Mouse (Mus musculus): ENCODE measurements around the gene Gna13. TPM values are rescaled to one million over a fixed set of nuclear protein-coding genes. Genes with fewer than 3 reads are reported as not detected.

Gna13 gene
- total RNA-seq, 4 experiments from 2014 or later: 25.4 to 29.3 (median 27.4) TPM

DNA sequence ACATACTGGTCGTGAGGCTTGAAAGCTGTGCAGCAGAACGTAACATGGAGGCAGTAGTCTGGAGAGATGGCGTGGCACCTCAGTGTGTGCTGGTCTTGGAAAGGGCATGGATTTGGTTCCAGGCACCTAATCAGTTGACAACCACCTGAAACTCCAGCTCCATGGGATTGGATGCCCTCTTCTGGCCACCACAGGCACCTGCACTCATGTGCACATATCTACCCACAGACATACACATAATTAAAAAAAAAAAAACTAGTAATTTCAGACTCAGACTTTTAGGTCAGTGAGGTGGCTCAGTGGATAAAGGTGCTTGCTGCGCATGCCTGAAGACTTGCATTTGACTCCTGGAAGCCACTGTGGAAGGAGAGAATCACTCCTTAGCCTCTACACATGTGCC lies 59.6 kb downstream of the Gna13 start:
- DNase-seq (ENCODE audit: low spot score): no peak

DNA sequence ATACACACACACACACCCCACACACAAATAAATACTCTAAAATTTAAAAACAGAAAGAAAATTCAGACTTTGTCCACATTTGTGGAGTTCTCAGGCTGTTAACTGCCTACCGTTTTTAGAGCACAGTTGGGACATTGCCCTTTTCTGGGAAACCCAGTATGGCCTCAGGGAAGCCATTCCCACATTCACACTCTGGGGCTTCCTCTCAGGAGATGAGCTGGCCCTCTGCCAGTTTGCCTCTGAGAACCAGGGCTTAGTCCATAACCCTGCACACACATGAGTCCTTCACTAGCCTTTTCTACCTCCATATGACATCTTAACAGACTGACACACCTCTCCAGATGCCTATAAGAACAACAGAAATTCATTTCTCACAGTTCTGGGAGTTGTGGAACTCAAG lies 60.7 kb downstream of the Gna13 start:
- no peak for DNase-seq (ENCODE audit: low spot score)

DNA sequence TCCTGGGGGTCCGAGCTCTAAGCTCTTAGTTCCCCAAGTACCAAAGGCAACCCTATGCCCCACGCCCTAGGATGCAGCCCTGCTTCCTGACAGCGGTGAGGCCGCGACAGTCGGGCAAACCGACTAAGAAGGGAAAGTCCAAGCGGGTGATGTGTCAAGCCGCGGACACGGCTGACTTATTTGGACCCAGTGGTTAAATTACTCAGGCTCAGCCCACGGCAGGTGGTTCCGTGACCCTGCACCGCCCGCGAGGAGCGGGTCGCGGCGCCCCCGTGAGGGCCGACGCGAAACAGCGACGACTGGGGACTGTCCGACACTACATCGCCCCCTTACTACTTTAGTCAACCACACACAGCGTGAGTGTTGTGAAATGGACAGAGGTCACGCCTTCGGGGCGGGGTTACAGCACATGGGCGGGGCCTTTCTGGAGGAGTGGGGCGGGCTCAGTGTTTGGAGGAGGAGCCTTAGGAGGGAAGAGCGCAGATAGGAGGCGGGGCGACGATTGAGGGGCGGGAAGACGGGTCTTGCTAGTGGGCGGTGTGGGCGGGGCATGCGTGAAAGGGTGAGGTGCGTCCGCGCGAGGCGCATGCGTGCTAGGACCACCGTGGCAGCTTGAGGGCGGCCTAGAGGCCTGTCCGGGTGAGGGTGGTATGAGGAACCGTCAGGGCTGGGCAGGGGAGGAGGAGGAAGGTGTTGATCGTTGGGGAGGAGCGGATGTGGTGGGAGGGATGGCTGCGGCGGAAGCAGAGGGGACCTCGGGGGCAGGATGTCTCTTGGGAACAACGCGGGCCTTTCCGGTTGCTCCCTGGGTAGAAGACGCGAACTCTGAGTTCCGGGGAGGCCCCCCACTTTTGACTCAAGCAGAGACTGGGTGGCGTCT lies 63.0 kb downstream of the Gna13 start, which contains the start of gene Amz2:
Amz2 (plus strand) TSS at position 555 of the 880 bp plus-strand sequence.
- peak; percentile 99 for DNase-seq (ENCODE audit: low spot score)

DNA sequence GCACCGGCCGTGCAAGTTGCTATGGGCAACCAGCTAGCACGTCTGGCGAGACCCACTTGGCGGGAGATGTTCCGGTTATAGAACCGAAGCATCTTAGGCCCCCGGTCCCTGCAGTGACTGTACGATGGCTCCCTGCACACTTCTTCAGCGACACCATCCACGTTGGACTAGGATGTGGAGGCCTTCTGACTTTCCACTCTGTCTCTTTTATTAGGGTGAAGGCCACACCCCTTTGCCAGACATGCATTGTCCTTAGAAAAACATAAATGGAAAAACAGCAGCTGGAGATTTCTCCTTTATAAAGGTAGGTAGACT lies 63.6 kb downstream of the Gna13 start:
- no peak for DNase-seq (ENCODE audit: low spot score)

DNA sequence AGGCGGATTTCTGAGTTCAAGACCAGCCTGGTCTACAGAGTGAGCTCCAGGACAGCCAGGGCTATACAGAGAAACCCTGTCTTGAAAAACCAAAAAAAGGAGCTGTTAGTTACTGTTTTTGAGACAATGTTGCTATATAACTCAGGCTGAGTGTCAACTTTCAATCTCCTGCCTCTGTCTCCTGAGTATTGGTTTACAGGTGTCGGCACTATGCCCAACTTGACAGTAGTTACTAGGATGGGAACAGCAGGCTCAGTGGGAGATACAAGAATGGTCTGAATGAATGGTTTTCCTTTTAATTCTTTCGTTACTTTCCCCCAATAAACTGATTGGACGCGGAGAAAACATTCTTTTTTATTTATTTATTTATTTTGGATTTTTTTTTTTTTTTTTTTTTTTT lies 64.7 kb downstream of the Gna13 start:
- no peak for DNase-seq (ENCODE audit: low spot score)

DNA sequence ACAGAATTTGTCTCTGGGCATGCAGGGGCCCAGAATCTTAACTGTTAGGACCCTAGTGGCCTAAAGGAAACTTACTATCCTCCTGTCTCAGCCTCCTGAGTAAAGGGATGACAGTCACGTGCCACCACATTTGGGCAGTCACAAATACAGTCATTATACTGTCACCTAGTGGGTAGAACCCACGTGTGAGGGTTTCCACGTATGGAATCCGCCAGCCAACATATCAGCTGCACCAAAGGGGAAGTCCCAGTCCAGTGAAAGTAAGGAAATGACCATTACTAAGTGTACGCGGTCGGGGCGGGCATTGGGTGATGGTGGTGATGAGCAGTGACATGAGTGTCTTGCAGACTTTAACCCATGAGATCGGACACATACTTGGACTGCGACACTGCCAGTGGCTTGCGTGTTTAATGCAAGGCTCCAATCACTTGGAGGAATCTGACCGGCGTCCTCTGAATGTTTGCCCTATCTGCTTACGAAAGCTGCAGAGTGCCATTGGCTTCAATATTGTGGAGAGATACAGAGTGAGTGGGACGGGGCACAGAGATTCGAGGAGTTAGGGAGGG lies 71.7 kb downstream of the Gna13 start:
- no peak for DNase-seq (ENCODE audit: low spot score)

DNA sequence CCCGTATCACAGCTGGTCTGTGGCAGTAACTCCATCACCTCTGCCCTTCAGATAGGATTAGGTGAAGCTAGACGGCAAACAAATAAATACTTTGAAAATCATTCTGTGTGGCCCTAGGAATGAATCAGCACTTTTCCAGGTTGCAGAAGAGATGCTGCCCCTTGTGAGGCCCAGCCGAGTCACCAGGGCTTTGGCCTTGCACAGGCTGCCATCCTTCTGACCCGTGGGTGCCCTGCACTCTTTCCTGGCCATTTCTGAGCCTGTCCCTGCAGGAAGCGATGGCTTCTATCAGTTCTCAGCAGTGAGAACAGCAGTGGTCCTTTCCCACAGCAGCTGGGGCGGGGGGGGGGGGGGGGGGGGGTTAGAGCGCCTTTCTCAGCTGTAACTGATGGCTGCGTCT lies 74.3 kb downstream of the Gna13 start:
- no peak for DNase-seq (ENCODE audit: low spot score)

DNA sequence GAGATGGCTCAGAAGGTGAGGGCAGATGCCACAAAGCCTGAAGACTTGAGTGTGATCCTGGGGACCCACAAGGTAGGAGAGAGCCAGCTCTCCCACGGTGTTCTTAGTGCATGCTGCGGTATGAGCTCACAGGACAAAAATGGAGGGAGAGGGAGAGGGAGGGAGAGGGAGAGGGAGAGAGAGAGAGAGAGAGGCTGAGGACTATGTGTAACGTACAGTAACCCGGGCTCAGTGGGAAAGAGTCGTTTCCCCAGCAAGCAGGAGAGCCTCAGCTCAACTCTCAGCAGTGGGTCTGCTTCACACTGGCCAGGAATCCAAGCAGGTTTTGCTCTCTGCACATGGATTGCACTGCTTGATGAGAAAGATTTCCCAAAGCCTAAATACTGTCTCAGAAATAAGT lies 76.6 kb downstream of the Gna13 start:
- no peak for DNase-seq (ENCODE audit: low spot score)

DNA sequence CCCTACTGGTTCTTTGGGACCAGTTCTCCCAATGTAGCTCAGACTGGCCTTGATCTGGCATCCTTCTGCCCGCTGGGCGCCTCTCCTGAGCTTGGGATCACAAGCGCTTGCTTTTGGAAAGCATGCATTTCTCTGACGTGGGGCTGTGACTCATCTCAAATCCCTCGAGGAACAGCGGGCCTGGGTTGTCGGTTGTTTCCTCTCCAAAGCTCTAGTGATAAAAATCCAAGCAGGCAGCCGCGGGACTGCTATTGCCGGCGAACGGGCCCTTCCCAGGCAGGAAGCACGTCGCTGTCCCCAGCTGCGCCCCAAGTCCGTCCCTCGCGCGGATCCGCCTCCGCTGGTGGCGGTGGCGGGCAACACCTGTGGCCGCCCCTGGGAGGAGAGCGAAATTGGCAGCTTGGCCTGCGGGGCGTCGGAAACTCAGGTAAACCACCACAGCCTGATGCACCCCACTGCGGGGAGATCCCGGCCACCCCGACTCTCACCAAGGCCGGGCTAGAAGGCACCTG lies 77.3 kb downstream of the Gna13 start:
- DNase-seq (ENCODE audit: low spot score): peak; percentile 88

DNA sequence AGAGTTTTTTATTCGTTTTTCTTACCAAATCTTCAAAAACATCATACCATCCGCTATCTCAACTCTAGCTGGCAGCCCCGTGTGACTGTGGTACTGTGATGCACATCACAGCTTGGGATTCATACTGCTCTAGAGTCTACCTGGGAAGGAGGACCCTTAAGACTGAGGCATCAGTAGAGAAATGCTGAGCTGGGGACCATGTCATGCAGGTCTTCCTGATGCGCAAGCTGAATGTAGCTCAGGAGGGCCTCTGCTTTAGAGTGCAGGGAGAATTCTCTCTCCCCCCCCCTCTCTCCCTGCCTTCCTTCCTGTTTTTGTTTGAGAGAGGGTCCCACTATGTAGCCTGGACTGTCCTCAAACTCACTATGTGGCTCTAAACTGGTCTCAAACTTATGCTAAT lies 78.0 kb downstream of the Gna13 start:
- no peak for DNase-seq (ENCODE audit: low spot score)

DNA sequence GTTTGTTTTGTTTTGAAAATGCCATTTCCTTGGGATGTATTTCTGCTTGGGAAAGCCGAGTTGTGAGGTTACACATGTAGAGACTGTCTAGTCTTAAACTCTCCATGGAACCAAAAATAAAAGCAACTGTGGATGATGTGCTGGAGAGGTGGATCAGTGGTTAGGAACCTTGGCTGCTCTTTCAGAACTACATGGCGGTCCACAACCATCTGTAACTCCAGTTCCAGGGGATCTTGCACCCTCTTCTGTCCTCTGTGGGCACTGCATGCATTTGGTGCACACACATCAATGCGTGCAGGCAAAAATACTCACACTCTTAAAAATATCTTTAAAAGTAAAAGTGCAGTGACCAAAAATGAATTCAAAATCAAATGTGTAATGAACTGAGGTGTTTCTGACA lies 78.5 kb downstream of the Gna13 start:
- no peak for DNase-seq (ENCODE audit: low spot score)

DNA sequence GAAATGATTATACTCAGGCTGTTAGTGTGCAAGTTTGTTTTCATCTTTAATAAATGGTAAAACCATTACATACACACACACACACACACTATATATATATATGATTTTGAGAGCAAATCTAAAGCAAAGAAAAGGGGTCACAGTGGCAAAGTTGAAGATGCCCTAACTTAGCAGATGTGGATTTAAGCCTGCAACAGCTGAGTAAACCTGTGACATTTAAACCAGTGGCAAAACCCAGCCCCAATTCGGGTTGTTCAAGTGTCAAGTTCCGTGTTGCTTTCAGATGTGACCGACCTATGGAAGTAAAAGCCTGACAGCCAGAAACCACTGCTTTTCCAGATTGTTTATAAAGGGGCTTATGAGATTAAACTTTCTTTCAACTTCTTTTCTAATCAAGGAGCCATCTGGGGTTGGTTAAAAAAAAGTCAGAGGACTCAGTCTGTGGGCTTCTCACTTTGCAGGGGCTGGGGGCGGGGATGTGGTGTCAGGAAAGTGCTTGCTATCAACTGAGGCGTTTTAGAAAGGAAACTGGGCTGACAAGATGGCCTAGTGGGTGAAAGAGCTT lies 79.6 kb downstream of the Gna13 start:
- no peak for DNase-seq (ENCODE audit: low spot score)

DNA sequence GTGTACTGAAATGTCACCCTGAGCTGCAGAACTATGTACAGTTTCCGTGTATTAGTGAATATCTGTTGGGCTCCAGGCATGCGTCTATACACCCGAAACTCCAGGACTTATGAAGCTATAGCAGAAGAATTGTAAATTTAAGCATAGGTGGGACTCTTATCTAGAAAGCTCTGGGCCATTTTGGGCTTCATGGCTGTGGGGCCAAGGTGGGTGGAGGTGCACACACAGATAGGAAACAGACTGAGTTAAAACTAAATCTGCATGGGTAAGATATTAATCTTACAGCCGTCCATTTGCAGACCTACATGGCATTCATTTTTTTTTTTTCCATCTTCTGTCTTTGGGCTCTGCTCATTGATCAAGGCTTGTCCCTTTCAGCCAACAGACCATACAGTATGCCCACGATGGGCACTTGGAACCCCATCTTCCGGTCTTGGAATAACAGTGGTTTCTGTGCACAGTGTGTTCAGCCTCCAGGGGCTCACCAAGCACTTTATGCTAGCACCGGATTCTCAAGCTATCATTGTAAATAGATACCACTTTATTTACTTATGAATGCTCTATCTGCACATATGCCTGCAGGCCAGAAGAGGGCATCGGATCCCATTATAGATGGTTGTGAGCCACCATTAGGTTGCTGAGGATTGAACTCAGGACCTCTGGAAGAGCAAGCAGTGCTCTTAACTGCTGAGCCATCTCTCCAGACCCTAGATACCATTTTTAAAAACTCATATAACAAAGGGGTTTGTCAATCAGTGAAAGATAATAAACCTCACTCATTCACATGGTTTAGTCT lies 81.0 kb downstream of the Gna13 start:
- no peak for DNase-seq (ENCODE audit: low spot score)

DNA sequence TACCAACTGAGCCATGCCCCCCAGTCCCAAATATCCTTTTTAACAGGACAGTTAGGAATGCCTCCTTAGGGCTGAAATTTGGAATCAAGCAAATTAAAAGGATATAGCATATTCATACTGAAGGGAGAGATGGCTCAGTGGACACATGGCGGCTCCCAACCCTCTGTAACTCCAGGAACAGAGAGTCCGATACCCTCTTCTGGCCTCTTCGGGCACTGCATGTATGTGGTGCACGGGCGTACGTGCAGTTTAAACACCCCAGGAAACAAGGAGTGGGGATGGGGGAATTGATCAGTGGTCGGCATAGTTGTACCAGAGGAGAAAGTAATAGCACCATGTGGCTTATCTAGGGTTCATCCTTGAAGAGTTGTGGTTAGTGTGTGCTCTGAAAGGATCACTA lies 82.0 kb downstream of the Gna13 start:
- DNase-seq (ENCODE audit: low spot score): no peak

DNA sequence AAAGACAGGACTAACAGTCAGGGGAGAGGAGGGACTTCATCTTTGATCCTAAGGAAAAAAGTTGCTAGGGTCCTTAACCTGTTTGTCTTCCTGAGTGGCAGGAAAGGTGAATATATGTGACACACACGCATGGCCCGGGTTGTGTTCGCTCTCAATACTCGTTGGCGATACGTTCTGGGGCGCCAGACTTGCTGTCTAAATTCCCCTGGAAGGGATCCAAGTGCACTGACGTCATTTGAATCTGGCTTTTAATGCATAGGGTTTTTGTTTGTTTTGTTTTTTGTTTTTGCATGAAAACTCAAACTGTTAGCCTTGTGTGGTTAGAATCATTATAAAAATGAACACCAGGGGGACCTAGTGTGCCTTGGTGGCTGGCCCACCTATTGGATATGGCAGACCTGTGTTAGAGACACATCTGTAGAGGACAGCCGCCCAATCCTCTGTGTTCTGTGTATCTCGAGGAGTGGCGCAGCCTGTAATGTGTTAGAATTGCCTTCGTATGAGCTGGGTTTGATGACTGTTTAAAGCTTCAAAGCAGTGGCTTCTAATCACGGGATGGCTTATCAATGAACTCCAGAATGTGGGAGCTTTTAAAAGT lies 82.9 kb downstream of the Gna13 start:
- peak; percentile 69 for DNase-seq (ENCODE audit: low spot score)

Other genes starting within 250 kb of the Gna13 start
- gene E030025P04Rik, start 218.5 kb upstream of the Gna13 start, total RNA-seq (2022): not detected
- under 1 TPM; 0.09 to 0.34 (median 0.16) TPM for gene Rgs9, start 64.7 kb upstream of the Gna13 start, total RNA-seq (2022)
- not detected for gene 9930022D16Rik, start 51.1 kb downstream of the Gna13 start, total RNA-seq (2022)
- 10 to 100 TPM; 45.2 to 56.6 (median 54.4) TPM for gene Amz2, start 63.1 kb downstream of the Gna13 start, total RNA-seq (2022)
- 1 to 10 TPM in 3 of 4 experiments, under 1 TPM in 1; 0.87 to 2.7 (median 1.8) TPM for gene Arsg, start 110.5 kb downstream of the Gna13 start, total RNA-seq (2022)
- gene Slc16a6, start 110.8 kb downstream of the Gna13 start, total RNA-seq (2022): 10 to 100 TPM in 2 of 4 experiments, 1 to 10 TPM in 2; 6.4 to 12.9 (median 10.0) TPM
- gene Wipi1, start 249.1 kb downstream of the Gna13 start, total RNA-seq (2022): 100 to 1,000 TPM; 110 to 141 (median 120) TPM

Data from heart, adult 8-10 months (tissue).